Mouse (Mus musculus) neural tube, embryonic 11.5 days (tissue): ENCODE measurements at regions not wholly inside any gene's neighbourhood (a gene's known extent, or its start where the extent isn't known, plus 50 kb on each side); places are given as distances from the start of the nearest gene placed in this dataset.
A peak's percentile ranks its signal among the peaks of the same experiment; 100 is the strongest.

Experiments
- ATAC-seq: fragments of 200-750 bp; cut with Nextera tagmentation; 2 replicates; pipeline ENCODE4 v1.8.0; 2017; ENCODE audit warnings: moderate number of reproducible peaks, mild to moderate bottlenecking, moderate TSS enrichment, moderate library complexity; ENCODE audit not compliant: insufficient read depth, low FRiP score, low TSS enrichment
- DNase-seq: peaks from one replicate; pipeline ENCODE4 v3.0.0-alpha.2; 2015; ENCODE audit warnings: low spot score
- H3K27ac ChIP-seq: fragments of 300-500 bp; sonication (generic); 2 replicates; pipeline ENCODE4 v1.5.1; 2014; ENCODE audit warnings: low read depth, mild to moderate bottlenecking, low read length
- H3K27me3 ChIP-seq: fragments of 300-500 bp; sonication (generic); 2 replicates; pipeline ENCODE4 v1.6.1; 2014; ENCODE audit warnings: mild to moderate bottlenecking, low read length, mixed read lengths; ENCODE audit not compliant: control insufficient read depth, insufficient read depth
- H3K36me3 ChIP-seq: fragments of 300-500 bp; sonication (generic); 2 replicates; pipeline ENCODE4 v1.6.1; 2014; ENCODE audit warnings: mild to moderate bottlenecking, low read length, moderate library complexity, mixed read lengths; ENCODE audit not compliant: control insufficient read depth, insufficient read depth
- H3K4me1 ChIP-seq: fragments of 300-500 bp; sonication (generic); 2 replicates; pipeline ENCODE4 v1.6.1; 2014; ENCODE audit warnings: low read length, mixed read lengths; ENCODE audit not compliant: control insufficient read depth, insufficient read depth
- H3K4me2 ChIP-seq: fragments of 300-500 bp; sonication (generic); 2 replicates; pipeline ENCODE4 v1.6.1; 2014; ENCODE audit warnings: low read depth, mild to moderate bottlenecking, moderate library complexity
- H3K4me3 ChIP-seq: fragments of 300-500 bp; sonication (generic); 2 replicates; pipeline ENCODE4 v1.5.1; 2014; ENCODE audit warnings: low read depth, low read length
- H3K9ac ChIP-seq: fragments of 300-500 bp; sonication (generic); 2 replicates; pipeline ENCODE4 v1.6.1; 2014; ENCODE audit warnings: mild to moderate bottlenecking, low read length
- H3K9me3 ChIP-seq: fragments of 300-500 bp; sonication (generic); 2 replicates; pipeline ENCODE4 v1.6.1; 2016; ENCODE audit warnings: low read length; ENCODE audit not compliant: control insufficient read depth
- WGBS: fragments of 180-500 bp; shearing (Covaris S2); extraction: QIAGEN DNeasy Blood & Tissue Kit; methylation state at CpG from one replicate; pipeline ENCODE4 v1.1.7; 2014; 5-methylcytosine and 5-hydroxymethylcytosine counted together

- H3K36me3 ChIP-seq: no peaks in the 10 kb centered on the region
- H3K4me2 ChIP-seq: no peak overlapping the region
- H3K27me3 ChIP-seq: no peaks in the 10 kb centered on the region
- ATAC-seq (no peak), DNase-seq (no peak)
- WGBS: 47% methylated on average over 4 of the region's 4 CpGs
- H3K4me3 ChIP-seq: no peak overlapping the region
- H3K4me1 ChIP-seq: peaks cover 5% of the 10 kb centered on the region; the same call in 1 of the 2 replicates
- H3K9ac ChIP-seq: no peak overlapping the region
- H3K27ac ChIP-seq: no peak overlapping the region
- H3K9me3 ChIP-seq: no peaks in the 10 kb centered on the region
These were observed 181.9 kb upstream of the Habp2 start for GRCm38 (mm10) chr19:56105073-56105451.

- ATAC-seq: peak; percentile 81
These were observed 181.4 kb upstream of the Habp2 start for GRCm38 (mm10) chr19:56105452-56106091.

GRCm38 (mm10) chr19:56108796-56109195, 178.1 kb upstream of the Habp2 start:
- no peak for ATAC-seq
- H3K4me1 ChIP-seq: peaks cover 5% of the 10 kb centered on the region; the same call in 1 of the 2 replicates
- H3K27ac ChIP-seq: no peak overlapping the region
- no peak overlapping the region for H3K4me3 ChIP-seq
- no peaks in the 10 kb centered on the region for H3K36me3 ChIP-seq
- 75% methylated on average over 6 of the region's 6 CpGs for WGBS
- H3K27me3 ChIP-seq: no peaks in the 10 kb centered on the region
- DNase-seq: no peak
- H3K4me2 ChIP-seq: no peak overlapping the region
- H3K9me3 ChIP-seq: no peaks in the 10 kb centered on the region
- no peak overlapping the region for H3K9ac ChIP-seq

More at GRCm38 (mm10) chr19:56105452-56106091, 181.4 kb upstream of the Habp2 start:
- H3K4me2 ChIP-seq: peak overlapping the region; percentile 12; the same call in 1 of the 2 replicates
- H3K27me3 ChIP-seq: no peaks in the 10 kb centered on the region
- no peak overlapping the region for H3K9ac ChIP-seq
- no peaks in the 10 kb centered on the region for H3K36me3 ChIP-seq
- 12% methylated on average over 23 of the region's 23 CpGs for WGBS
- peaks cover 5% of the 10 kb centered on the region; the same call in 1 of the 2 replicates for H3K4me1 ChIP-seq
- H3K9me3 ChIP-seq: no peaks in the 10 kb centered on the region
- H3K4me3 ChIP-seq: no peak overlapping the region
- no peak overlapping the region for H3K27ac ChIP-seq
- DNase-seq: peak; percentile 63

- Histone ChIP-seq H3K27me3 (no peaks in the 10 kb centered on the region), H3K36me3 (no peaks in the 10 kb centered on the region), H3K4me3 (no peak overlapping the region), H3K9me3 (no peaks in the 10 kb centered on the region), H3K4me2 (no peak overlapping the region), H3K4me1 (no peaks in the 10 kb centered on the region), H3K9ac (no peak overlapping the region), H3K27ac (no peak overlapping the region)
- WGBS: 20% methylated on average over 9 of the region's 15 CpGs
- no peak for ATAC-seq
- no peak for DNase-seq
These were observed 171.2 kb upstream of the Habp2 start for GRCm38 (mm10) chr19:56115552-56116284.

- H3K27ac ChIP-seq: no peak overlapping the region
- no peaks in the 10 kb centered on the region; the same call in 1 of the 2 replicates for H3K9me3 ChIP-seq
- no peak overlapping the region for H3K4me3 ChIP-seq
- WGBS: 77% methylated on average over 7 of the region's 7 CpGs
- ATAC-seq (no peak), DNase-seq (no peak)
- no peaks in the 10 kb centered on the region for H3K36me3 ChIP-seq
- H3K4me1 ChIP-seq: no peaks in the 10 kb centered on the region
- H3K9ac ChIP-seq: no peak overlapping the region
- H3K4me2 ChIP-seq: no peak overlapping the region
- no peaks in the 10 kb centered on the region for H3K27me3 ChIP-seq
These were observed 170.7 kb upstream of the Habp2 start for GRCm38 (mm10) chr19:56116285-56116680.

- no peak for DNase-seq
- H3K9ac ChIP-seq: no peak overlapping the region
- peaks cover 4% of the 10 kb centered on the region; the same call in 1 of the 2 replicates for H3K9me3 ChIP-seq
- H3K4me3 ChIP-seq: no peak overlapping the region
- no peak overlapping the region for H3K4me2 ChIP-seq
- no peaks in the 10 kb centered on the region for H3K27me3 ChIP-seq
- H3K27ac ChIP-seq: no peak overlapping the region
- H3K4me1 ChIP-seq: no peaks in the 10 kb centered on the region
- ATAC-seq: no peak
- H3K36me3 ChIP-seq: no peaks in the 10 kb centered on the region
- WGBS: 87% methylated on average over 7 of the region's 7 CpGs
These were observed 166.2 kb upstream of the Habp2 start for GRCm38 (mm10) chr19:56120723-56121122.

- Histone ChIP-seq H3K27me3 (no peaks in the 10 kb centered on the region), H3K4me3 (no peak overlapping the region), H3K36me3 (no peaks in the 10 kb centered on the region), H3K9me3 (peaks cover 4% of the 10 kb centered on the region; the same call in 1 of the 2 replicates), H3K4me2 (no peak overlapping the region), H3K9ac (no peak overlapping the region), H3K4me1 (no peaks in the 10 kb centered on the region), H3K27ac (no peak overlapping the region)
- DNase-seq: no peak
- 94% methylated on average over 5 of the region's 5 CpGs for WGBS
- no peak for ATAC-seq
These were observed 164.8 kb upstream of the Habp2 start for GRCm38 (mm10) chr19:56122186-56122585.

GRCm38 (mm10) chr19:56131556-56131955, 155.4 kb upstream of the Habp2 start:
- Histone ChIP-seq H3K9ac (no peak overlapping the region), H3K4me1 (0 out of 2 replicates have a peak, but pooled peaks cover 2% of the 10 kb centered on the region), H3K27me3 (no peaks in the 10 kb centered on the region), H3K36me3 (no peaks in the 10 kb centered on the region), H3K4me3 (no peak overlapping the region), H3K4me2 (no peak overlapping the region), H3K9me3 (no peaks in the 10 kb centered on the region), H3K27ac (no peak overlapping the region)
- ATAC-seq (no peak), DNase-seq (no peak)
- WGBS: 70% methylated on average over 5 of the region's 5 CpGs
